In genomic region chrX:73584198-73584597, GRCm38 (mm10) we compare ENCODE assay signal across 21 mouse cellular contexts. TPM values are rescaled to one million over a fixed set of nuclear protein-coding genes. Genes with fewer than 3 reads are reported as not detected.
DNase-seq lines count a peak whose midpoint lies in the region; ATAC-seq lines count a peak whose summit lies in the region.
"Had no signal": no experiment of that assay in that cellular context is flagged by ENCODE, and none has a peak within 500 bp of the region (broad histone marks: within the 10 kb centered on the region; RNA-seq: fewer than 3 reads in every experiment).

No protein-coding gene starts in this region.

- no peaks in the 10 kb centered on the region for H3K4me1 ChIP-seq in liver, embryonic 11.5 days (replicated peaks; ENCODE audit: control insufficient read depth, insufficient read depth, low read length)
- no peaks in the 10 kb centered on the region for H3K4me1 ChIP-seq in limb, embryonic 10.5 days
- H3K4me1 ChIP-seq: embryonic facial prominence, embryonic 15.5 days; forebrain, embryonic 10.5 days; heart, embryonic 10.5 days; limb, embryonic 12.5 days; liver, embryonic 13.5 days; midbrain, embryonic 13.5 days; neural tube, embryonic 13.5 days had no signal

- H3K27ac ChIP-seq in liver, embryonic 11.5 days (ENCODE audit: low read depth, low read length), result no peak overlapping the region
- no peak overlapping the region for H3K27ac ChIP-seq in limb, embryonic 10.5 days
- H3K27ac ChIP-seq: embryonic facial prominence, embryonic 15.5 days; forebrain, embryonic 10.5 days; heart, embryonic 10.5 days; left cerebral cortex, adult 2 months; limb, embryonic 12.5 days; liver, embryonic 13.5 days; midbrain, embryonic 13.5 days; neural tube, embryonic 13.5 days had no signal

- H3K4me2 ChIP-seq in liver, embryonic 11.5 days, result no peak overlapping the region
- H3K4me2 ChIP-seq: embryonic facial prominence, embryonic 15.5 days; limb, embryonic 12.5 days; liver, embryonic 13.5 days; midbrain, embryonic 13.5 days; neural tube, embryonic 13.5 days had no signal

- peaks cover 10% of the 10 kb centered on the region for H3K27me3 ChIP-seq in liver, embryonic 11.5 days (replicated peaks; ENCODE audit: control insufficient read depth, insufficient read depth, low read length)
- peaks cover 83% of the 10 kb centered on the region for H3K27me3 ChIP-seq in limb, embryonic 10.5 days (ENCODE audit: low read depth, poor library complexity, severe bottlenecking)
- H3K27me3 ChIP-seq: midbrain, embryonic 13.5 days; neural tube, embryonic 13.5 days had no signal

- H3K9me3 ChIP-seq in liver, embryonic 11.5 days (ENCODE audit: control insufficient read depth, low read length), result no peaks in the 10 kb centered on the region
- H3K9me3 ChIP-seq in limb, embryonic 10.5 days (replicated peaks), result no peaks in the 10 kb centered on the region
- H3K9me3 ChIP-seq: embryonic facial prominence, embryonic 15.5 days; forebrain, embryonic 10.5 days; heart, embryonic 10.5 days; limb, embryonic 12.5 days; liver, embryonic 13.5 days; midbrain, embryonic 13.5 days; neural tube, embryonic 13.5 days had no signal

- H3K36me3 ChIP-seq in liver, embryonic 11.5 days (ENCODE audit: control insufficient read depth, insufficient read depth, low read length), result no peaks in the 10 kb centered on the region
- no peaks in the 10 kb centered on the region for H3K36me3 ChIP-seq in limb, embryonic 10.5 days
- H3K36me3 ChIP-seq: embryonic facial prominence, embryonic 15.5 days; forebrain, embryonic 10.5 days; heart, embryonic 10.5 days; limb, embryonic 12.5 days; liver, embryonic 13.5 days; midbrain, embryonic 13.5 days; neural tube, embryonic 13.5 days had no signal

- ATAC-seq in liver, embryonic 11.5 days (replicated peaks; ENCODE audit: low FRiP score), result no peak
- ATAC-seq: midbrain, embryonic 13.5 days had no signal

- DNase-seq in heart, adult 11 months, result peak; percentile 33
- DNase-seq in heart, postnatal 36 days, result no peak
- DNase-seq in thymus, postnatal 14 days, result peak; percentile 11
- DNase-seq in thymus, postnatal 36 days, result no peak
- DNase-seq in lung, postnatal 36 days, result peak; percentile 57
- DNase-seq in liver, embryonic 11.5 days (ENCODE audit: low spot score), result no peak
- no peak for DNase-seq in limb, embryonic 10.5 days (ENCODE audit: low spot score)
- DNase-seq: adrenal gland, postnatal 25 days; cerebellum, adult 11 months; cerebellum, postnatal 10 days; liver, embryonic 13.5 days; right cerebral cortex, adult 18-20 months; thymus, adult 18-20 months had no signal

- intact Hi-C loops in heart, postnatal 36 days (cut with DNase I), result no loop called here

- no peak overlapping the region for H3K9ac ChIP-seq in liver, embryonic 11.5 days (ENCODE audit: low read depth, low read length)
- H3K9ac ChIP-seq: embryonic facial prominence, embryonic 15.5 days; limb, embryonic 12.5 days; liver, embryonic 13.5 days; midbrain, embryonic 13.5 days; neural tube, embryonic 13.5 days had no signal

- whole genome bisulfite sequencing in liver, embryonic 11.5 days, result 39% methylated on average over 10 of the region's 10 CpGs
- WGBS in limb, embryonic 10.5 days, result 30% methylated on average over 10 of the region's 10 CpGs

- no peak overlapping the region for H3K4me3 ChIP-seq in liver, embryonic 11.5 days (ENCODE audit: low read depth, low read length)
- H3K4me3 ChIP-seq in limb, embryonic 10.5 days, result no peak overlapping the region
- H3K4me3 ChIP-seq: embryonic facial prominence, embryonic 15.5 days; forebrain, embryonic 10.5 days; heart, embryonic 10.5 days; left cerebral cortex, adult 2 months; limb, embryonic 12.5 days; liver, embryonic 13.5 days; midbrain, embryonic 13.5 days; neural tube, embryonic 13.5 days had no signal

RNA-seq across cellular contexts. Expression of gene Dusp9, which starts 55.0 kb away (rescaled TPM):
- not detected for total RNA-seq in heart, postnatal 36 days (2021)
- 20.6 and 30.7 TPM in 2 replicates for polyA plus RNA-seq in liver, embryonic 11.5 days (2014; fragmentation: Nextera tagmentation; extraction: Ambion mirVana)
- polyA plus RNA-seq in limb, embryonic 10.5 days (2016; fragmentation: Nextera tagmentation; extraction: Ambion mirVana), result 113 and 153 TPM in 2 replicates
- total RNA-seq: gastrocnemius, adult 18-20 months had no signal

Comparison
In these comparisons a context has a peak if more than half of its experiments do, and no peak if none do; other contexts are left out.
1. DNase-seq: peak in heart, adult 11 months (single experiment), thymus, postnatal 14 days (single experiment) and lung, postnatal 36 days (single experiment); none in heart, postnatal 36 days (0 of 2), thymus, postnatal 36 days (0 of 2), liver, embryonic 11.5 days (single experiment) and limb, embryonic 10.5 days (single experiment).